Mouse (Mus musculus) frontal cortex, adult 2 months (tissue): Measurements from ENCODE around the gene Olfr1221. TPM values are rescaled to one million over a fixed set of nuclear protein-coding genes. Genes with fewer than 3 reads are reported as not detected.
"Not testable (repeated sequence)": the region's sequence is repeated elsewhere in the genome, so short reads cannot be mapped to it uniquely, and the experiment has no call there.

Experiments used
- DNase-seq, 2 experiments: peaks; one replicate each; pipeline ENCODE4 v3.0.0; 2022; ENCODE audit warnings: low spot score in 1 of 2; ENCODE audit errors: extremely low spot score in 1 of 2
- polyA plus RNA-seq: library from polyadenylated mRNA; depleted of rRNA; stranded (reverse); fragments of >200 nt; gene quantifications from 2 replicates; pipeline ENCODE4 v1.2.3, GENCODE M21; 2012; rRNA removed

Olfr1221 gene
- polyA plus RNA-seq: not detected in 2 replicates

- DNase-seq: no peak
Observed at GRCm38 (mm10) chr2:89117183-89117582, at the start of gene Olfr1221. Olfr1221 (minus strand) TSS chr2:89117283.

- not testable (repeated sequence) for DNase-seq
Observed at GRCm38 (mm10) chr2:89164711-89165110, 47.6 kb upstream of the Olfr1221 start.

- DNase-seq: not testable (repeated sequence)
Observed at GRCm38 (mm10) chr2:89163991-89164390, 46.9 kb upstream of the Olfr1221 start, which contains the start of gene Olfr1224-ps1. Olfr1224-ps1 (minus strand) TSS chr2:89164091.

- no peak for DNase-seq
Observed at GRCm38 (mm10) chr2:89151460-89151859, 34.4 kb upstream of the Olfr1221 start, which contains the start of gene Olfr1223. Olfr1223 (minus strand) TSS chr2:89151560.

GRCm38 (mm10) chr2:89132954-89133353 is 15.9 kb upstream of the Olfr1221 start, which contains the start of gene Olfr1222:
Olfr1222 (minus strand) TSS chr2:89133054.
- no peak for DNase-seq

GRCm38 (mm10) chr2:89106735-89107134 is 10.3 kb downstream of the Olfr1221 start, which contains the start of gene Olfr1220:
Olfr1220 (minus strand) TSS chr2:89106835.
- no peak for DNase-seq

DNA sequence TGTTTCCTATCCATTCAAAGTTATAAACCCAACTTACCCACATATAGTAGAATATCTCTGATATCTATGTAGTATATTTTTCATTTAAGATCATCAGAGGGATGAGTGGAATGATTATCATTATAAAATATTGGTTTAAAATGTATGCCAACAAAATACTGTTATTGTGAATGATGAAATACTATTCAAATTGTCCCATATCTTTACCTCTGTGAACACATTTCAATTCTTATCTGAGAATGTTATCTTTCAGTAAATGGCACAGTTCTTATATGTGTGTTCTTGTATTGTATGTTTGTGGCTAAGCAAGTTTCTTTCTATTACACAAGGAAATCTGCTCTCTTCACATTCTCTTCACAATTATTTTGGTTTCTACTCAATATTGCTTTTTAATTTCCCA is 11.4 kb downstream of the Olfr1221 start:
- DNase-seq: no peak

DNA sequence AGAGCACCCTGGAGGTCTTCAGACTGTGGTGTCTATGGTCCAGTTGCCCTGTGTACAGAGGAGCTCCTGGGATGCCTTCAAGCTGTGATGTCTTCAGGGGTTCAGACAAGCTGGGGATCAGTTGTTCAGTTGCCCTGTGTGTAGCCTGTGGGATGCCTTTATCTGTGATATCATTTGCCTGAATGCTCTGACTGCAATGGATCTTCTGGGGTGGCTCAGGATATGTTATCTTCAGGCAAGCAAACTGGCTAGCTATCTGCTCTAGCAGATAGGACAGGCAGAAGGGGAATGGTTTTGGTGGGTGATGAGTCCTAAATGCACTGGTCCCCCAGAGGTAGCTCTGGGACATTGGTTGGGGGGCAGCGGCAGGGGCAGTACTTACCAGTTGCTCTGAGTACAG is 23.2 kb downstream of the Olfr1221 start:
- no peak for DNase-seq

DNA sequence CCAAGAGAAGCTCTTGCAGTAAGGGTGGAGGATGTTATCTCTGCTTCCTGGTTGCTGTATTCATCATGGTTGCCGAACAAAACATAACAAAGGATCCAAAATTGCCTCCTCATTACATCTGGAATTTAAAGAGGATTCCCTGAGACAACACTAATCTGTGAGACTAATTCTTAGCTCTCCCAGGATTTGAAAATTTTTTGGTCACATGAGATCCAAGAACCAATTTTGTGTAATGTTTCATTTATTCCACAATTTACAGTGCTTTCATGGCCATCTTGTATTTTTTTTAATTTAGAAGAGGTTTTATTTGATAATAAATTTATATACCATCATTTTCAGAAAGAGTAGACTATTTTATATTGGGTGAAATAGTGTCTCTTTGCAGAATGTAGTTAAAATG is 33.7 kb downstream of the Olfr1221 start, which contains the start of gene Olfr1219:
Gene Olfr1219, minus strand, starts transcription at position 101 of the 400 bp plus-strand sequence.
- DNase-seq: no peak

- DNase-seq: no peak
Observed at GRCm38 (mm10) chr2:89081487-89081886, 35.6 kb downstream of the Olfr1221 start.

DNA sequence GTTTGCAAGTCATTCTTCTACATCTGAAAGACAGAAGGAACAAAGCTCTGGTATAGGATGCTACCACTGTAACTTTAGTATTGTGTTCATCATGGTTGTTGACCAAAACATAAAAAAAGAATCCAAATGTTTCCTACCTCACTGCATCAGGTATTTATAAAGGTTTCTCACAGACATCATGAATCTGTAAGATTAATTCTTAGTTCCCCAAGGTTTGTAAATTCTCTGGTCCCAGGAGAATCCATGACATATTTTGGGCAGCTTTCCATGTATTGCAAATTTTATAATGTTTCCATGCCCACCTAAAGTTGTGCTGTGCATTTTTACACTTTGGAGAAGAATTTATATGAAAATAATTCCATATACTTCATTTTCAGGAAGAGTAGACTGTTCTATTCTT is 56.0 kb downstream of the Olfr1221 start, which contains the start of gene Olfr1218:
Gene Olfr1218, minus strand, starts transcription at position 101 of the 400 bp plus-strand sequence.
- DNase-seq: no peak

Other genes with a start within 250 kb of the Olfr1221 start
- not detected in 2 replicates for gene Olfr1208, start 215.0 kb downstream of the Olfr1221 start, polyA plus RNA-seq
- gene Olfr1209, start 202.1 kb downstream of the Olfr1221 start, polyA plus RNA-seq: not detected in 2 replicates
- not detected in 2 replicates for gene Olfr1211, start 179.2 kb downstream of the Olfr1221 start, polyA plus RNA-seq
- not detected in 2 replicates for gene Olfr1212, start 163.3 kb downstream of the Olfr1221 start, polyA plus RNA-seq
- gene Gm13762, start 137.0 kb downstream of the Olfr1221 start, polyA plus RNA-seq: not detected in 2 replicates
- gene Olfr1214, start 124.6 kb downstream of the Olfr1221 start, polyA plus RNA-seq: not detected in 2 replicates
- not detected in 2 replicates for gene Olfr1215, start 110.3 kb downstream of the Olfr1221 start, polyA plus RNA-seq
- not detected in 2 replicates for gene Olfr1216, start 98.9 kb downstream of the Olfr1221 start, polyA plus RNA-seq
- 0.15 TPM in 1 of 2 replicates, not detected in the other for gene Olfr1217, start 85.2 kb downstream of the Olfr1221 start, polyA plus RNA-seq
- gene Olfr1218, start 56.1 kb downstream of the Olfr1221 start, polyA plus RNA-seq: not detected in 2 replicates
- not detected in 2 replicates for gene Olfr1219, start 33.8 kb downstream of the Olfr1221 start, polyA plus RNA-seq
- gene Olfr1220, start 10.4 kb downstream of the Olfr1221 start, polyA plus RNA-seq: not detected in 2 replicates
- gene Olfr1222, start 15.8 kb upstream of the Olfr1221 start, polyA plus RNA-seq: not detected in 2 replicates
- not detected in 2 replicates for gene Olfr1223, start 34.3 kb upstream of the Olfr1221 start, polyA plus RNA-seq
- not detected in 2 replicates for gene Olfr1224-ps1, start 46.8 kb upstream of the Olfr1221 start, polyA plus RNA-seq
- gene Olfr1225, start 57.4 kb upstream of the Olfr1221 start, polyA plus RNA-seq: not detected in 2 replicates
- gene Olfr1226, start 82.8 kb upstream of the Olfr1221 start, polyA plus RNA-seq: 0.02 TPM in 1 of 2 replicates, not detected in the other
- gene Olfr1228, start 136.8 kb upstream of the Olfr1221 start, polyA plus RNA-seq: 0.12 TPM in 1 of 2 replicates, not detected in the other
- not detected in 2 replicates for gene Olfr1229, start 170.7 kb upstream of the Olfr1221 start, polyA plus RNA-seq
- gene Olfr1230, start 180.0 kb upstream of the Olfr1221 start, polyA plus RNA-seq: not detected in 2 replicates
- gene Olfr1231, start 189.8 kb upstream of the Olfr1221 start, polyA plus RNA-seq: not detected in 2 replicates
- gene Olfr1232, start 212.4 kb upstream of the Olfr1221 start, polyA plus RNA-seq: not detected in 2 replicates
- gene Olfr1233, start 225.1 kb upstream of the Olfr1221 start, polyA plus RNA-seq: not detected in 2 replicates
- gene Olfr1234, start 247.6 kb upstream of the Olfr1221 start, polyA plus RNA-seq: not detected in 2 replicates